Mouse (Mus musculus): Measurements from ENCODE around the gene Cdh20. TPM values are rescaled to one million over a fixed set of nuclear protein-coding genes. Genes with fewer than 3 reads are reported as not detected.
"Not testable (repeated sequence)": the region's sequence is repeated elsewhere in the genome, so short reads cannot be mapped to it uniquely, and the experiment has no call there.

Cdh20 gene
- total and polyA plus RNA-seq, 3 experiments = not detected

GRCm38 (mm10) chr1:104944470-104945109, 176.3 kb downstream of the Cdh20 start:
- Histone ChIP-seq H3K9me3 (replicated peaks; ENCODE audit: low read length) (no peaks in the 10 kb centered on the region), H3K27me3 (replicated peaks) (peaks cover 2% of the 10 kb centered on the region), H3K4me3 (replicated peaks in 1 of 3; ENCODE audit: low read depth in 2 of 3, low read length in 2 of 3, poor library complexity in 1 of 3) (no peak overlapping the region), H3K79me2 (replicated peaks; ENCODE audit: control insufficient read depth, extremely low read depth, insufficient read depth, poor library complexity, severe bottlenecking) (no peaks in the 10 kb centered on the region), H3K36me3 (replicated peaks in 1 of 2; ENCODE audit: control insufficient read depth in 1 of 2, insufficient read depth in 1 of 2, low read length in 1 of 2) (no peaks in the 10 kb centered on the region), H3K27ac (ENCODE audit: insufficient read depth, low read depth) (no peak overlapping the region), H3K4me1 (ENCODE audit: control insufficient read depth in 1 of 2, insufficient read depth in 2 of 2) (no peaks in the 10 kb centered on the region), H3K4me2 (ENCODE audit: insufficient read depth, low read depth, poor library complexity, severe bottlenecking) (no peak overlapping the region), H3K9ac (ENCODE audit: insufficient read depth, low read depth) (no peak overlapping the region)
- no peak for DNase-seq (ENCODE audit: extremely low read depth)
- TF ChIP-seq CTCF (conservative IDR thresholded peaks at IDR 0.05 in 1 of 2, IDR thresholded peaks at IDR 0.05 in 1 of 2; ENCODE audit: low read depth in 2 of 2, low read length in 2 of 2) = peak in 1 of 2 experiments; percentile 39; a peak in 2 of 4 replicates
- no peak for TF ChIP-seq GABPA (IDR thresholded peaks at IDR 0.05; ENCODE audit: insufficient replicate concordance, low read depth, low read length)
- no peak for TF ChIP-seq MAX (IDR thresholded peaks at IDR 0.05; ENCODE audit: low read length)
- no peak for TF ChIP-seq MEF2A (IDR thresholded peaks at IDR 0.05; ENCODE audit: borderline replicate concordance, low read depth, low read length)
- peak; percentile 47 for TF ChIP-seq RAD21 (IDR thresholded peaks at IDR 0.05; ENCODE audit: low read depth, low read length)
- in situ Hi-C loops (cut with MboI; ENCODE audit: low pct_ligation_motif_present, low pct_unique_long_range_greater_than_20kb, low sequenced_read_pairs) = no loop called here
- dilution Hi-C loops (cut with MboI; ENCODE audit: extremely low pct_ligation_motif_present, extremely low pct_unique_long_range_greater_than_20kb, low sequenced_read_pairs) = no loop called here

GRCm38 (mm10) chr1:104945110-104945489, 176.8 kb downstream of the Cdh20 start:
- DNase-seq (ENCODE audit: extremely low read depth) = no peak
- Histone ChIP-seq H3K27me3 (replicated peaks) (peaks cover 2% of the 10 kb centered on the region), H3K36me3 (replicated peaks in 1 of 2; ENCODE audit: control insufficient read depth in 1 of 2, insufficient read depth in 1 of 2, low read length in 1 of 2) (no peaks in the 10 kb centered on the region), H3K4me1 (ENCODE audit: control insufficient read depth in 1 of 2, insufficient read depth in 2 of 2) (no peaks in the 10 kb centered on the region), H3K4me3 (replicated peaks in 1 of 3; ENCODE audit: low read depth in 2 of 3, low read length in 2 of 3, poor library complexity in 1 of 3) (no peak overlapping the region), H3K9me3 (replicated peaks; ENCODE audit: low read length) (no peaks in the 10 kb centered on the region), H3K27ac (ENCODE audit: insufficient read depth, low read depth) (no peak overlapping the region), H3K4me2 (ENCODE audit: insufficient read depth, low read depth, poor library complexity, severe bottlenecking) (no peak overlapping the region), H3K9ac (ENCODE audit: insufficient read depth, low read depth) (no peak overlapping the region), H3K79me2 (replicated peaks; ENCODE audit: control insufficient read depth, extremely low read depth, insufficient read depth, poor library complexity, severe bottlenecking) (no peaks in the 10 kb centered on the region)
- in situ Hi-C loops (cut with MboI; ENCODE audit: low pct_ligation_motif_present, low pct_unique_long_range_greater_than_20kb, low sequenced_read_pairs) = no loop called here
- TF ChIP-seq ELF1 (IDR thresholded peaks at IDR 0.05; ENCODE audit: low read depth, low read length) (no peak), NRF1 (IDR thresholded peaks at IDR 0.05; ENCODE audit: low read depth, low read length) (no peak), EP300 (IDR thresholded peaks at IDR 0.05; ENCODE audit: low read length) (no peak), ZKSCAN1 (IDR thresholded peaks at IDR 0.05; ENCODE audit: borderline replicate concordance, low read depth, low read length) (no peak), MXI1 (IDR thresholded peaks at IDR 0.05; ENCODE audit: low read depth, low read length) (no peak), CTCF (conservative IDR thresholded peaks at IDR 0.05 in 1 of 2, IDR thresholded peaks at IDR 0.05 in 1 of 2; ENCODE audit: low read depth in 2 of 2, low read length in 2 of 2) (no peak), POLR2AphosphoS2 (IDR thresholded peaks at IDR 0.05; ENCODE audit: low read depth, low read length) (no peak), SMC3 (IDR thresholded peaks at IDR 0.05; ENCODE audit: low read depth, low read length) (no peak), BHLHE40 (IDR thresholded peaks at IDR 0.05; ENCODE audit: low read depth, low read length) (no peak), TBP (conservative IDR thresholded peaks at IDR 0.05; ENCODE audit: low read depth, low read length) (no peak), CHD1 (IDR thresholded peaks at IDR 0.05; ENCODE audit: low read depth, low read length) (no peak), TCF12 (IDR thresholded peaks at IDR 0.05; ENCODE audit: low read depth, low read length) (no peak)
- dilution Hi-C loops (cut with MboI; ENCODE audit: extremely low pct_ligation_motif_present, extremely low pct_unique_long_range_greater_than_20kb, low sequenced_read_pairs) = no loop called here

- DNase-seq (ENCODE audit: extremely low read depth); dilution Hi-C loops (cut with MboI; ENCODE audit: extremely low pct_ligation_motif_present, extremely low pct_unique_long_range_greater_than_20kb, low sequenced_read_pairs); H3K4me2 ChIP-seq (ENCODE audit: insufficient read depth, low read depth, poor library complexity, severe bottlenecking); in situ Hi-C loops (cut with MboI; ENCODE audit: low pct_ligation_motif_present, low pct_unique_long_range_greater_than_20kb, low sequenced_read_pairs); H3K79me2 ChIP-seq (replicated peaks; ENCODE audit: control insufficient read depth, extremely low read depth, insufficient read depth, poor library complexity, severe bottlenecking); H3K27me3 ChIP-seq (replicated peaks); H3K9ac ChIP-seq (ENCODE audit: insufficient read depth, low read depth); H3K9me3 ChIP-seq (replicated peaks; ENCODE audit: low read length); H3K27ac ChIP-seq (ENCODE audit: insufficient read depth, low read depth); H3K4me3 ChIP-seq (replicated peaks in 1 of 3; ENCODE audit: low read depth in 2 of 3, low read length in 2 of 3, poor library complexity in 1 of 3); H3K4me1 ChIP-seq (ENCODE audit: control insufficient read depth in 1 of 2, insufficient read depth in 2 of 2); H3K36me3 ChIP-seq (replicated peaks in 1 of 2; ENCODE audit: control insufficient read depth in 1 of 2, insufficient read depth in 1 of 2, low read length in 1 of 2): not testable (repeated sequence)
Measured at GRCm38 (mm10) chr1:104949640-104950039, 181.3 kb downstream of the Cdh20 start.
